Mouse (Mus musculus) liver, postnatal 0 days (tissue): ENCODE results near the gene Eno4. TPM values are rescaled to one million over a fixed set of nuclear protein-coding genes. Genes with fewer than 3 reads are reported as not detected.

Experiments used
- ATAC-seq: fragments of 200-750 bp; cut with Nextera tagmentation; 2 replicates; pipeline ENCODE4 v1.8.0; 2017; ENCODE audit warnings: mild to moderate bottlenecking, moderate library complexity
- DNase-seq: peaks from one replicate; pipeline ENCODE4 v3.0.0-alpha.2; 2016
- H3K27ac ChIP-seq: fragments of 300-500 bp; sonication (generic); 2 replicates; pipeline ENCODE4 v1.5.1; 2014; ENCODE audit warnings: antibody characterized with exemption, moderate library complexity, mild to moderate bottlenecking, low read depth
- H3K27me3 ChIP-seq: fragments of 300-500 bp; sonication (generic); 2 replicates; pipeline ENCODE4 v1.6.1; 2014; ENCODE audit warnings: low read length, control low read depth, mixed read lengths; ENCODE audit not compliant: insufficient read depth
- H3K36me3 ChIP-seq: fragments of 300-500 bp; sonication (generic); replicated peaks from 2 replicates; pipeline ENCODE4 v1.6.1; 2014; ENCODE audit warnings: mild to moderate bottlenecking, control low read depth, low read length, moderate library complexity, mixed read lengths; ENCODE audit not compliant: insufficient read depth
- H3K4me1 ChIP-seq: fragments of 300-500 bp; sonication (generic); 2 replicates; pipeline ENCODE4 v1.6.1; 2014; ENCODE audit warnings: antibody characterized with exemption, mild to moderate bottlenecking, control low read depth; ENCODE audit not compliant: insufficient read depth
- H3K4me2 ChIP-seq: fragments of 300-500 bp; sonication (generic); 2 replicates; pipeline ENCODE4 v1.6.1; 2014; ENCODE audit warnings: low read depth, mild to moderate bottlenecking, low read length, moderate library complexity, mixed read lengths
- H3K4me3 ChIP-seq: fragments of 300-500 bp; sonication (generic); 2 replicates; pipeline ENCODE4 v1.5.1; 2014; ENCODE audit warnings: low read depth, low read length
- H3K9ac ChIP-seq: fragments of 300-500 bp; sonication (generic); replicated peaks from 2 replicates; pipeline ENCODE4 v1.6.1; 2014; ENCODE audit warnings: mild to moderate bottlenecking, moderate library complexity
- H3K9me3 ChIP-seq: fragments of 300-500 bp; sonication (generic); 2 replicates; pipeline ENCODE4 v1.6.1; 2016; ENCODE audit warnings: mild to moderate bottlenecking, control low read depth, low read length, mixed read lengths
- CTCF ChIP-seq: sonication (generic); IDR thresholded peaks from 2 replicates; pipeline ENCODE4 v1.5.1; 2016; ENCODE audit warnings: antibody characterized with exemption, low read depth
- EP300 ChIP-seq: IDR thresholded peaks from 2 replicates; pipeline ENCODE4 v1.6.1; 2016; ENCODE audit warnings: antibody characterized with exemption, low read depth, mild to moderate bottlenecking
- WGBS: fragments of 180-500 bp; shearing (Covaris S2); extraction: QIAGEN DNeasy Blood & Tissue Kit; methylation state at CpG from one replicate; pipeline ENCODE4 v1.1.7; 2014; ENCODE audit not compliant: insufficient replicate concordance; 5-methylcytosine and 5-hydroxymethylcytosine counted together
- polyA plus RNA-seq: library from polyadenylated mRNA; unstranded; fragments of >200 nt; fragmentation: Nextera tagmentation; extraction: Ambion mirVana; gene quantifications from 2 replicates; pipeline ENCODE4 v1.2.1, GENCODE M21; 2015

The Eno4 gene
- polyA plus RNA-seq, 1 experiment from 2014 or later, result not detected

DNA sequence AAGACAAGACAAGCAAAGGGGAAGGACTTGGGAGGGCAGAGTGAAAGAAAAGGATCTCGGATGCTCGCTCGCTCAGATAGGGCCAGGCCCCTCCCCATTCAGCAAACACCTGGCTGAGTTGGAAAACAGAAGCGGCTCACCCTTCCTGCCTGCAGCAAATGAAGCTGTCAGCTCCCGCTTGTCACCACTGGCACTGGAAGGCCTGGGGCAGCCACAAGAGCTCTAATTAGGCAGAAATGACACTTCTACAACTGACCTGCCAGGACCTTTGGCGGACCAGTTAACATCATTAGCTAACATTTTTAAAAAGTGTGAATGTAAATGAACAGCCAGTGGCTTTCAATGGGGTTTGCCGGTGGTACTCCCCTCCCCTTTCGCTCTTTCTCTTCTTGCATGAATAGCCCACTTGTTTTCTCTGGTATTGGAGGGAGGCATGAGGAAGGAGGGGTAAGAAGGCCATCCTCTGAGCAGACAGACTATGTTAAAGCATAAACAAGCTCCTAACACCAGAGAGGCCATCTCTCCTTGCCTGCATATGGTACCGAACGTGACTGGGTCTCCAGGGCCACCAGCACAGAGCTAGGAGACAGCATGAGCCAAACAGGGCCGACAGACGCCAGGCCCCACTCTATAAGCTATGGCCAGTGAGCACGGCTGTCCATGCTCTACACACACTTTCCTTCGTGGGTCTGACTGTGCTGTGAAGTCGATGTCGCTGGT lies 12.0 kb upstream of the Eno4 start:
- H3K9me3 ChIP-seq, result no peaks in the 10 kb centered on the region
- no peak overlapping the region for H3K9ac ChIP-seq
- H3K36me3 ChIP-seq, result no peaks in the 10 kb centered on the region
- no peaks in the 10 kb centered on the region for H3K4me1 ChIP-seq
- DNase-seq (no peak), ATAC-seq (no peak)
- H3K4me2 ChIP-seq, result no peak overlapping the region
- 45% methylated on average over 16 of the region's 16 CpGs for WGBS
- TF ChIP-seq CTCF, result no peak
- no peak for TF ChIP-seq EP300
- H3K27me3 ChIP-seq, result peaks cover 9% of the 10 kb centered on the region; the same call in 1 of the 2 replicates
- H3K27ac ChIP-seq, result no peak overlapping the region
- no peak overlapping the region for H3K4me3 ChIP-seq

DNA sequence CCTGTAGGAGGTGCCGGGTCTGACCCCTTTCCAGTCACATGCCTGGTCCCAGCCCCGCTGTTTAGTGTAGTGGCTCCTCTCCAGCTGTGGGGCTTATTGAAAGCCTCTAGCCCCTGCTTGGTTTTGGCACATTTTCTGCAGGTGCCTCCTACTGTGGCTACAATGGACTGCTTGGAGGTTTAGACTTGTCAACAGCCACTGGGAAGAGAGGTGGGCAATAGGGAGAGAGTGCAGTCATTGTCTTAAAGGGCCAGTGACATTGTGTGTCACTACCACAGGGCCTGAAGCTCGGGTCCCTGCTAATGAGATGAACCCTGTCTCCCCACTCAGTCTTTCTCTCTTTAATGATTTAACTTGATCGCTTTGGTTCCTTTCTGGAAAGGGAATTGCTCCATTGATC lies 10.2 kb upstream of the Eno4 start:
- TF ChIP-seq EP300 (no peak), CTCF (no peak)
- DNase-seq (no peak), ATAC-seq (no peak)
- Histone ChIP-seq H3K4me3 (no peak overlapping the region), H3K4me1 (no peaks in the 10 kb centered on the region), H3K27ac (no peak overlapping the region), H3K9me3 (no peaks in the 10 kb centered on the region), H3K36me3 (no peaks in the 10 kb centered on the region), H3K4me2 (no peak overlapping the region), H3K9ac (no peak overlapping the region), H3K27me3 (peaks cover 9% of the 10 kb centered on the region; the same call in 1 of the 2 replicates)
- WGBS, result 26% methylated on average over 4 of the region's 4 CpGs

DNA sequence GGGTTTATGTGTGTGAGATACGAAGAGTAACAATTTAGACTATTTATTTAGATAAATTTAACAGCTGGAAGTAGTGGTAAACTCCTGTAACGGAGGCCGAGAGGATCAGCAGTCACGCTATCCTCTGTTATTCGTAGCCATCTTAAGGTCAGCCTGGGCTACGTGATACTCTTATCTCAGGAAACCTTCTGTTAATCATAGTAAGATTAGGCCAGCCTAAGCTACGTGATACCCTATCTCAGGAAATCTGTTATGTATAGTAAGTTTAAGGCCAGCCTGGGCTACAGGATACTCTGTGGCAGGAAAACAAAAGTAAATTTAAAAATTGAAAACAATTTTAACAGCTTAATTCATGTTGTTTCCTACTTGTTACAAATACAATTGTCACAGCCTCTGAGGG lies 2.7 kb downstream of the Eno4 start:
- Histone ChIP-seq H3K27me3 (no peaks in the 10 kb centered on the region), H3K36me3 (no peaks in the 10 kb centered on the region), H3K4me1 (peaks cover 9% of the 10 kb centered on the region), H3K4me2 (no peak overlapping the region), H3K9me3 (no peaks in the 10 kb centered on the region), H3K27ac (no peak overlapping the region), H3K4me3 (no peak overlapping the region), H3K9ac (no peak overlapping the region)
- WGBS, result 62% methylated on average over 7 of the region's 7 CpGs
- DNase-seq (no peak), ATAC-seq (no peak)
- TF ChIP-seq EP300 (no peak), CTCF (no peak)

DNA sequence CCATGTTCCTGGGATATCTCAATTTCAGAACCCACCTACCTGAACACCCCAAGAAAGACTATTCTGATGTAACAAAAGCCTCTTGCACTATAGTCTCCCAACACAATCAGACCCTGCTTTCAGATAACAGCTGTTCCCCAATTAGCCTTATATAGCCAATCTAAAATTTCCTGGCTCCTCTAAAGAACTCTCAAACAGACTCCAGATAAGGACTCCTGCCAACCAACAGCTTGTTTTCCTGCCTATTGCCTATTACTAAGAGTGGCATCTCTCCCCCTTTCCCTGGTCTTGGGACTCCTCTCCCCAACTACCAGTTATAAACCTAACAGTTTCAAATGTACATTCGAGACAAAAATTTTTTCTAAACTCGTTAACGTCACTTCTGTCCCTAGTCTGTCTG lies 8.3 kb downstream of the Eno4 start:
- Histone ChIP-seq H3K4me2 (no peak overlapping the region), H3K9me3 (no peaks in the 10 kb centered on the region), H3K4me3 (no peak overlapping the region), H3K36me3 (no peaks in the 10 kb centered on the region), H3K27ac (no peak overlapping the region), H3K27me3 (peaks cover 12% of the 10 kb centered on the region; the same call in 1 of the 2 replicates), H3K4me1 (no peaks in the 10 kb centered on the region), H3K9ac (no peak overlapping the region)
- 74% methylated on average over 3 of the region's 3 CpGs for WGBS
- DNase-seq, result no peak
- ATAC-seq, result no peak
- TF ChIP-seq CTCF (no peak), EP300 (no peak)

DNA sequence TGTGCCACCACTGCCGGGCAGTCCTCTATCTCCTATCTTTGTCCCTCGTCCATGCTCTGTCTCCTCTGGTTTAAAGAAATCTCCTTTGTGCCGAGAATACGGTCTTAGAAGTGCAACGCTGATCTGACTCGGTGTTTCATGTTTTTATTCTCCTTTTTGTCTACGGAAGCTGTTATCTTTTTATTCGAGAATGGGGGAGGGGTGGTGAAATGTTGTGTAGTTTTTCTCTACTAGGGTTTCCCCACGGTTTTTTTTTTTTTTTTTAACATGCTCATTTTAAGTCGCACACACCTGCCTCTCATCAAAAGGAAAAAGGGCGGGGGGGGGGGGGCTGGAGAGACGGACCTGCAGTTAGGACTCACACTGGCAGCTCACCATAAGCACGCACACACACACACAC lies 9.0 kb downstream of the Eno4 start:
- Histone ChIP-seq H3K27me3 (peaks cover 12% of the 10 kb centered on the region; the same call in 1 of the 2 replicates), H3K9ac (no peak overlapping the region), H3K27ac (no peak overlapping the region), H3K4me3 (no peak overlapping the region), H3K4me2 (no peak overlapping the region), H3K36me3 (no peaks in the 10 kb centered on the region), H3K9me3 (no peaks in the 10 kb centered on the region), H3K4me1 (no peaks in the 10 kb centered on the region)
- no peak for ATAC-seq
- DNase-seq, result no peak
- TF ChIP-seq CTCF, result no peak
- no peak for TF ChIP-seq EP300
- WGBS, result 62% methylated on average over 12 of the region's 13 CpGs

DNA sequence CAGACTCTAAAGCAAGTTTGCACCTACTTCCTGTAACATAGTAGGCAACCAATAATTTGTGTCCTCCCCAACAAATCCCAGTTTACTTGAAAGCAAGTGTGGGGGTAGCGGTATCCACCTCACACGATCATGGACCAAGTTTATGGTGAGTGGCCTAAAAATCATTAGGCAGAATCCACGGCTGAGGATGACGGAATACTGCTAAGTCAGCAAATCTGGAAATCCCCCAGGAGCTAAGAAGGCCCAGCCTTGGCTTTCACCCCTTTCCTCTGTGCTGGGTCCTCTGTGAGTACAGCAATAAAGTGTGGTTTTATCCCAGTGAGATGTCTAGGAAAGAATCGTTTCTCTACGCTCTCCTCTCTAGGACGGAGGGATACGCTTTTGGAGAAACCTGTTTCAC lies 11.6 kb downstream of the Eno4 start:
- ATAC-seq (no peak), DNase-seq (no peak)
- Histone ChIP-seq H3K4me2 (no peak overlapping the region), H3K27me3 (peaks cover 12% of the 10 kb centered on the region; the same call in 1 of the 2 replicates), H3K4me3 (no peak overlapping the region), H3K27ac (no peak overlapping the region), H3K9ac (no peak overlapping the region), H3K4me1 (no peaks in the 10 kb centered on the region), H3K36me3 (no peaks in the 10 kb centered on the region), H3K9me3 (no peaks in the 10 kb centered on the region)
- 75% methylated on average over 8 of the region's 8 CpGs for WGBS
- no peak for TF ChIP-seq CTCF
- no peak for TF ChIP-seq EP300
